Mouse (Mus musculus): ENCODE measurements around the gene Mboat7.

Gene Mboat7

GRCm38 (mm10) chr7:3694076-3694948, 989 bp upstream of the Mboat7 start:
- in situ Hi-C loops (cut with MboI, MseI), result loop anchor here (5.0 to 10.0 kb wide), 3 partner anchors 450 to 1388 kb away; partner anchors contain the start of gene Epn1 (in 1 of the 2)

DNA sequence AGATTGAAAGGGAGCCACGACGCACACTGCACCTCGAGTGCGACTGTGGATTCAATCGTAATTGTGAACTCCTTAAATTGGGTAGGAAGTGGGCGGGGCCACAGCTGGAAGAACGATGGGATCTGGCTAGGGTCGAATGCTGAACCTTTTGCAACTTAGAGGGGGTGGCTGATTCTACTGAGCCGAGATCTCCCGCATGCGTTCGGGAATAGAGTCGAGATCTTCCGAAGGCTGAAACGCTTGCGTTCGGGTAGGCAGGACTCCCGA, 419 bp upstream of the Mboat7 start:
- in situ Hi-C loops (cut with MboI, MseI), result loop anchor here (5.0 to 10.0 kb wide), 3 partner anchors 451 to 1389 kb away; partner anchors contain the start of gene Epn1 (in 1 of the 2)

DNA sequence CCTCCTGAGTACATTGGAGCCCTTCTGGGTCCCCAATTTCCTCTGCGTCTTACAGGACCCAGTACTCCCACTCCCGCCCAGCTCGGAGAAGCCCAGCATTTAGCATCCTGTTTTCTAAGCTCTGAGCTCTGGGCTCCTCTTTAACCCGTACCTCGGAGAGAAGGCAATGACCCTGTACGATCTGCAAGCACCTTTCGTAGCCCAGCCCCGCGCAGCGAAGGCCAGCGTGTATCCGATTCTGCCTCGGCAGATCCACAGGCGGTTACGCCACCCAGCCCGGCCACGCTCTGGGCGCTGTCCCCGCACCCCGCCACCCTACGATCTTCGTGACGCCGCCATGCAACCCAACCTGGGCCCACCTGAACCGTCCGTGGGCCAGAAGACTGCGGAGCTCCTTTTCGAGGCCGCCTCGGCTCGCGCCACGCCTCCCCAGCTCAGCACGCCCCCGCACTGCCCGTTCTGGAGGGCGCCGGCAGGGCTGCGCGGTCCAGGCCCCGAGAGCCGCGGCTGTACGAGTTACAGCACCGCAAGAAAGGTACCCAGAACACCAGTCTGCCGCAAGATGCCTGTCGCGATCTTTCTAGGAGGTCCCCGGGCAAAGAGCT, 839 bp downstream of the Mboat7 start, which contains the start of gene Tsen34:
Gene Tsen34, plus strand, starts transcription at position 482 of the 605 bp plus-strand sequence.
- in situ Hi-C loops (cut with MboI, MseI), result loop anchor here (5.0 to 10.0 kb wide), 3 partner anchors 452 to 1390 kb away; partner anchors contain the start of gene Epn1 (in 1 of the 2)

GRCm38 (mm10) chr7:3691919-3692318, 1.4 kb downstream of the Mboat7 start:
- in situ Hi-C loops (cut with MboI, MseI), result loop anchor here (5.0 to 10.0 kb wide), 3 partner anchors 453 to 1390 kb away; partner anchors contain the start of gene Epn1 (in 1 of the 2)

- in situ Hi-C loops (cut with MboI, MseI), result no loop called here
Measured at GRCm38 (mm10) chr7:3685400-3686187, 7.7 kb downstream of the Mboat7 start.

GRCm38 (mm10) chr7:3684698-3685097, 8.6 kb downstream of the Mboat7 start:
- in situ Hi-C loops (cut with MboI, MseI), result no loop called here

- in situ Hi-C loops (cut with MboI, MseI), result no loop called here
Measured at GRCm38 (mm10) chr7:3683908-3684550, 9.3 kb downstream of the Mboat7 start.

- in situ Hi-C loops (cut with MboI, MseI), result no loop called here
Measured at GRCm38 (mm10) chr7:3677342-3677741, 16.0 kb downstream of the Mboat7 start, which contains the start of gene Tmc4. Gene Tmc4 (minus strand): TSS chr7:3677553.

GRCm38 (mm10) chr7:3676371-3676770, 17.0 kb downstream of the Mboat7 start:
- in situ Hi-C loops (cut with MboI, MseI), result no loop called here

DNA sequence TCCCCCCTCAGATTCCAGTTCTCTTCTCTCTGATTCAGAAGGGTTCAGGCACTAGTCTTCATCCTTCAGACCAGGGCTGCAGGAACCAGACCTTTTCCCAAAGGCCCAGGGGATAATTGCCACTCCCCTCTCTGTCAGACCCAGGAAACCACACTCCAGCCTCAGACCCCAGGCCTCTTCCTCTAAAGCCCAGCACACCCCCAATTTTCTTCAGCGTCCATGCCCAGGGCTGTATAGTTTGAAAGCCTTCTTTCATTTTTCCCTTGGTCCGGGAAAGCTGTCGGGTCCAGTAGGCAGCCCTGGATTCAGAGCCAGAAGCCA, 18.1 kb downstream of the Mboat7 start:
- in situ Hi-C loops (cut with MboI, MseI), result no loop called here

DNA sequence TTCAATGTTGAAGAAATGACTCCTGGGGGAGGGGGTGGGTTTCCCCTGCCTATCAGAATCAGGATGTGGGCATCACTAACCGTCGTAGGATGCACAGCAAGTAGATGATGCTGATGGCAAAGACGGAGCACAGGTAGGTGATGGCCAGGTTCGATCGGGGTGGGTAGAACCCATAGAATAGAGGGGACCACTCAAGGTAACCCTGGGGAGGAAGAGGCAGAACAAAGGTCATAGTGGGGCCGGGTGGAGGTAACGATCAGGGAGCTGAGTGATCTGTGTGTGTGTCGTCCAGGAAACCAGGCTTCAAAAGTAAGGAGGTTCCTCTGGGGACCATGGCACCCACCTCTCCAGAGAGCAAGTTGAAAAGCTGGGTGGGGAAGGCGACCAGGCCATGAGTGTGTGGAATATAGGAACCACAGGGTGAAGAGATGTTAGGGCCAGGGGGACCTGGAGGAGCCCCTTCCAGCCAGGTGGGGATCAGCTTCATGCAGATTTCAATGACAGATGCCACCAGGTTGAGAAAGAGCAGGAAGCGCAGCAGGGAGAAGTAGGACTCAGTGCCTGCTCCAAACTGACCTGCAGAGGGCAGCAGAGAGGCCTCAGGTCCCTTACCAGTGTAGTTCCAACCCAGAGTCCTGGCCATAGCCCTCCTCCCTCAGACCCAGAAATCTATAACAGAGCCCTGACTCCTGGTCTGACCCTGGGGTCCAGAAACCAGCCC, 18.7 kb downstream of the Mboat7 start:
- in situ Hi-C loops (cut with MboI, MseI), result loop anchor here in 1 of 2 experiments (25.0 kb wide), 1 partner anchor 1388 kb away; the partner anchor contains the start of genes U2af2 and Zfp580

DNA sequence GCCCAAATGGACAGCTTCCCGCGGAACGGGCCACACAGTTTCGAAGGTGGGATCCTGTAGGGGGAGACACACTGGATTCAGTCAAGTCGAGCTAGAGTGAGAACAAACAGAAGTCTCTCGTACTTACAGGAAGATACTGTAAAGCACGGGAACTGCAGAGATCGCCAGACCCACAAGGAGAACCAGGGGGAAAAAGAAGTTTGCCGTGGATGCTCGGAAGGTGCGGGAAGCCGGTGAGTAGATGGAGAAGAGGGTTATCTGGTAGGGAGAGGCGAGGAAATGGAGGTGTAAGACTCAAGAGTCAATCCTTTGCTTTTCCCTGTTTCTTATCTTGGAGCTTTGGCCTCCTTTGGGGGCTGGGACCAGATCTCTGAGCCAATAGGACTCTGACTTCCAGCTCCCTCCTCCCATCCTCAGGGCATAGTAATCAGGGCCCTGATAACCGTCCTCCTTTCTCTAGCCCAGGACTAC, 26.4 kb downstream of the Mboat7 start:
- in situ Hi-C loops (cut with MboI, MseI), result loop anchor here in 1 of 2 experiments (25.0 kb wide), 1 partner anchor 1395 kb away; the partner anchor contains the start of genes U2af2 and Zfp580

DNA sequence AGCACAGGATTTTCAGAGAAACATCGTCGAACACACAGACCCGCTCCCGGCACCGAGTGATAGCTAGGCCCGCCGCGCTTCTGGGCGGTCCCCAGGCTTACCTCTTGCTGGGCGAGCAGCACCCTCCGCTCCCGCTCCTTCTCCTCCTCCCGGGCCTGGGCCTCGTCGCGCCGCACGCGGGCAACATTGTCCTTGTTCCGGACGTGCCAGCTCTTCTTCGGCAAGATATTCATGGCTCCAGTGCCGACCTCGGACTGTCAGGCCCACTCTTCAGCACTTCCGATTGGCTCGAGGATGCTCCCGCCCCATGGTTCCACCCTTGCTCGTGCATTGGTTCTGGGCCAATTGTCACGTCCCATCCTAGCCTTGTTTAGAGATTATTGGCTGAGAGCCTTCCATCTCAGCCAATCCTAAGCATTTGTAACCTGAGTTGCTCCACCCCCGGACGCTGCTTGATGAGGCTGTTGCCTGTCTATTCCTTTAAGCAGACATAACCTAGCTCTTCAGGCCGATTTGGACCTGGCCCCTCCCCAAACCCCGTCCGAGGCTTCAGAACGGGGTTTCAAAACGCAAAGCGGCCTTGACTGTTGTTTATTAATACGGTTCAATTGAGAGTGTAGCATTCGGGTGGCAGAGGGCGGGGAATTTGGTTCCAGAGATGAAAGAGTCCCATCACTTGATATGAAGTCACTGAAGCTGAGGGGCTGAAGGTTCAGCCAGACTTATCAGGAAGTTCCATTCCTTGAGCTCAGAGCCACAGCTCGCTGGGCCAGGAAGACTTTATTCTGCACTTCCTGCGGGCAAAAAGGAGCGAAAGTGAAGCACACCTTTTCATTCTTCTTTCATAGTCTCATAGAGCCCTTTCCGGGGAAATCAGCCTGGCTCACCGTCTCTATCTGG, 27.9 kb downstream of the Mboat7 start, which contains the start of gene Leng1:
Gene Leng1, minus strand, starts transcription at position 626 of the 900 bp plus-strand sequence.
- in situ Hi-C loops (cut with MboI, MseI), result loop anchor here in 1 of 2 experiments (25.0 kb wide), 1 partner anchor 1397 kb away; the partner anchor contains the start of genes U2af2 and Zfp580

GRCm38 (mm10) chr7:3664524-3665214, 28.7 kb downstream of the Mboat7 start:
- in situ Hi-C loops (cut with MboI, MseI), result loop anchor here in 1 of 2 experiments (25.0 kb wide), 1 partner anchor 1398 kb away; the partner anchor contains the start of genes U2af2 and Zfp580

- in situ Hi-C loops (cut with MboI, MseI), result loop anchor here in 1 of 2 experiments (5.0 to 25.0 kb wide), 2 partner anchors 1149 to 1404 kb away; partner anchors contain the start of genes U2af2 and Zfp580
Measured at GRCm38 (mm10) chr7:3658578-3658977, 34.7 kb downstream of the Mboat7 start.

GRCm38 (mm10) chr7:3656966-3657365, 36.4 kb downstream of the Mboat7 start:
- in situ Hi-C loops (cut with MboI, MseI), result loop anchor here in 1 of 2 experiments (5.0 to 25.0 kb wide), 2 partner anchors 1150 to 1405 kb away; partner anchors contain the start of genes U2af2 and Zfp580

DNA sequence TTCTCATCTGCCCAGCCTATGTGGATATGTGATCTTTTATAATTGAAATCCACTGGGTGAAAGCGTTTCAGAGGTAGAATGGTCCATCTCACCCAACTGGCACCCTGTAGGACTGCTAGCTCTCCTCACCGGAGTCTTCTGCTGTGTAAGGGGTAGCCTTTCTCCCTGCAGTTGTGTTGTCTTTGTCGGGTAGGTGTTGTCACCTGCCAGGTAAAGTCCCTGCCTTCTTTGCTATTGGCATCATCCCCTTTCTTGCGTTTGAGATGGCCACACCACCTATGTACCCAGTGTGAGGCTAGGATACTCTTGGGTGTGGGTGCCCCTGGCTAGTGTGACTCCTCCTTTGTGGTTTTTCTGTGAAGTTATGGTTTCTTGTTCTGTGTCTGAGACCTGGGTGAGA, 46.7 kb downstream of the Mboat7 start:
- in situ Hi-C loops (cut with MboI, MseI), result no loop called here

GRCm38 (mm10) chr7:3646188-3646587, 47.1 kb downstream of the Mboat7 start:
- in situ Hi-C loops (cut with MboI, MseI), result no loop called here
